Mouse (Mus musculus): ENCODE results near the gene Alg6.
A peak's percentile ranks its signal among the peaks of the same experiment; 100 is the strongest.

Gene Alg6

DNA sequence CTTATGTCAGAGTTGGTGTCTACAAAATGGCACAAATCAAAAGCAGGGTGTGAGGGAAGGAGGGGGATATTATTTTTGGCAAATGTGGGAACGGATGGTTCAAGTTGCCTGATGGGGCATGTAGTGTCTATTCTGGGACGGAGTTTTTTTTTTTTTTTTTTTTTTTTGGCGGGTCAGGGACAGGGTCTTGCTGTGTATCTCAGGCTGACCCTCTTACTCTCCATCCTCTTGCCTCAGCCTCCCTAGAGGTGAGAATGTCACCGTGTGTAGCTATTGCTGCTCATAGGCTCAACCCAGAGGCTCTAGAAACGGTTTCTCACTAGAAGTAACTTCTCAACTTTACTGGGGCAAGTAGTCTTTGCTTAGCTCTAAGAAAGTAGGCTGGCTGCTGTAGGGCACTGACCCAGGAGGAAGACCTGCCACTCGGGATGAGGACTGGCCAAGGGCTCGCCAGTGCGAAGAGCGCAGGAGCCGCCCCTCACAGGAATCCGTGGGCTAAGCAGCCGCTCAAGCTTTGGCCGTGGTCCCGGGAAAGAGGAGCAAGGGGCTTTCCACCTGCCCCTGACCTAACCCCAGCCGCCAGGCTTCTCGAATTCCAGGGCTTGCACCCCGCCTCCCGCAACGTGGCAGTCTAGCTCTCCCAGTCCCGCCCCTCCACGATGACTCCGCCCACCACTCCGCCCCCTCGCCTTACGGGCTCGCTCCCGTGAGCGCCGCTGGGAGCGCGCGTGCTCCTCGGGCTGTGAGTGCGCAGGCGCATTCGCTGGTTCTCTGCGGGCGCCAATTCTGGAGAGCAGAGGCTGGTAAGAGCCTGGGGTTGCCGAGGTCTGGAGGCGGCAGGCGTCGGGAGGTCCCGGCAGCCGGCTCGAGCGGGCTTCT is at the start of gene Alg6:
TSS of gene Alg6 (plus strand) at position 761 of the 879 bp plus-strand sequence.
- DNase-seq (ENCODE audit: low spot score in 2 of 2): peak; percentile 95 to 97

GRCm38 (mm10) chr4:99670203-99670851 is 45.1 kb upstream of the Alg6 start:
- DNase-seq (ENCODE audit: low spot score in 2 of 2): no peak

DNA sequence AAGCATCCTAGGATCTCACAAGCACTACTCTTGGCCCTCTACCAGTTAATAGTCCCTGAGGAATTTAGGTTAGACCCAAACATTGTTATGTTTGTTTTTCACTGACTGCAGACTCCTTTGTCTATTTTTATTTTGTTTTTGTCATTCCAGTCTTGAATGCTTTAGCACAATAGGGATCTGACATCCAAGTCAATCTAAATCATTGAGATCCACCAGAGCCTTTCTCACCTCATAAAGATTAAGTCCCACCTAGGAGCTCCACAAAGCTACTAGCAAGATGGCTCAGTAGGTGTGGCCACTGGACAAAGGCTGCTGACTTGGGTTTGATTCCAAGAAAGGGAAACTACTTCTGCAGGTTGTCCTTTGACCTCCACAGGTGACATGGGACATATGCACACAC is 40.3 kb upstream of the Alg6 start:
- DNase-seq (ENCODE audit: low spot score in 2 of 2): no peak

GRCm38 (mm10) chr4:99683941-99684340 is 31.5 kb upstream of the Alg6 start:
- peak; percentile 53 to 65 for DNase-seq (ENCODE audit: low spot score in 2 of 2)

GRCm38 (mm10) chr4:99686308-99686707 is 29.2 kb upstream of the Alg6 start:
- no peak for DNase-seq (ENCODE audit: low spot score in 2 of 2)

- no peak for DNase-seq (ENCODE audit: low spot score in 2 of 2)
These were observed 2.8 kb upstream of the Alg6 start for GRCm38 (mm10) chr4:99712583-99713183.

GRCm38 (mm10) chr4:99713971-99714370 is 1.5 kb upstream of the Alg6 start:
- no peak for DNase-seq (ENCODE audit: low spot score in 2 of 2)

DNA sequence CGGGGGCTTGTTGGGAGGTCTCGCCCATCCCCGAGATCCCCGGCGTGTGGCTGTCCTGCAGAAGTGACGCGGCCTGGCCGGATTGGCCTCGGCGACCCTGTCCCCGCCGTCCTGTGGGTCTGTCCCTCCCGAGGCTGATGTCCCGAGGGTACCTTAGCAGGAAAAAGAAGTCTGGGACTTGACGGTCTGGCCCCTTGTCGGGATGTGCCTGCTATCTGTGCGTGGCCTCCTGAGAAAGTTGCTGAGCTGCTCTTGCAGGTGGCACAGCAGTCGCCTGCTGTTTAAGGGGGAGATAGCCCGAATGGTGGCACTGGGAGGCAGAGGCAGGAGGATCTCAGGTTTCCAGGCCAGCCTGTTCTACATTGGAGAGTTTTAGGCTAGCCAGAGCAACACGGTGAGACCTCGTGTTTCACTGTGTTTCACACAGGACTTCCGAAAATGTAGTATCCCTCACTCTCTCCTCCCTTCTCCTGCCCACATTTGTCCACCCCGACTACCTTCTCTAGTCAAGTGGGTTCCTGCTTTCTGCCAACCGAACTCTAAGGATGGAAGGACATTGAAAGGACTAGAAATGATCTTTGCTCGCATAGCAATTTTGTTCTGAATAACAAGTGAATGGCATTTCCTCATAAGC is 436 bp downstream of the Alg6 start:
- no peak for DNase-seq (ENCODE audit: low spot score in 2 of 2)

GRCm38 (mm10) chr4:99717905-99718304 is 2.4 kb downstream of the Alg6 start:
- DNase-seq (ENCODE audit: low spot score in 2 of 2): no peak

- peak in 1 of 2 experiments; percentile 21 for DNase-seq (ENCODE audit: low spot score in 2 of 2)
These were observed 8.9 kb downstream of the Alg6 start for GRCm38 (mm10) chr4:99724331-99724730.

DNA sequence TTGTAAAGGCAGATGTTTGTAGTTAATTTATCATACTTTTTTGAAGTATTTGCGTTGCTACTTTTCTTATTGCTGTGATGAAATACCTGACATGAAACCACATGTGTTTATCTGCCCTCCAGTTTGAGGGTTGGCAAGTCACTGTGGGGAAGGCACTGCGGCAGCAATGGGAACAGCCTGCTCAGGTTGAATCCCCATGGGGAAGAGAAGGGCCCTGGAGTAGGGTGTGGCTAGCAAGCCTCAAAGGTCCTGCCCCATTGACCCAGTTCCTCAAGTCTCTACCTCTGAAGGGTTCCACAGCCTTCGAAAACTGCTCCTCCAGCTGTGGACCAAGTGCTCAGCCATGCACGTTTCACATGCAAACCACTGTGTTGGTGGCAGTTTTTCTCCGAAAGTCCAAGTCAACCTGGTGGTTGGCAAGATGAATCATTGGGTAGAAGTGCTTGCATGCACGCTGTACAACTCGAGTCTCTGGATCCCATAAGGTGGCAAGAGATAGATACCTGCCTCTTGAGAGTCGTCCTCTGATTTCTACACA is 10.5 kb downstream of the Alg6 start:
- no peak for DNase-seq (ENCODE audit: low spot score in 2 of 2)

- no peak for DNase-seq (ENCODE audit: low spot score in 2 of 2)
These were observed 24.4 kb downstream of the Alg6 start for GRCm38 (mm10) chr4:99739836-99740235.

GRCm38 (mm10) chr4:99752426-99752825 is 37.0 kb downstream of the Alg6 start:
- DNase-seq (ENCODE audit: low spot score in 2 of 2): no peak

- no peak for DNase-seq (ENCODE audit: low spot score in 2 of 2)
These were observed 50.8 kb downstream of the Alg6 start for GRCm38 (mm10) chr4:99766303-99766702.

DNA sequence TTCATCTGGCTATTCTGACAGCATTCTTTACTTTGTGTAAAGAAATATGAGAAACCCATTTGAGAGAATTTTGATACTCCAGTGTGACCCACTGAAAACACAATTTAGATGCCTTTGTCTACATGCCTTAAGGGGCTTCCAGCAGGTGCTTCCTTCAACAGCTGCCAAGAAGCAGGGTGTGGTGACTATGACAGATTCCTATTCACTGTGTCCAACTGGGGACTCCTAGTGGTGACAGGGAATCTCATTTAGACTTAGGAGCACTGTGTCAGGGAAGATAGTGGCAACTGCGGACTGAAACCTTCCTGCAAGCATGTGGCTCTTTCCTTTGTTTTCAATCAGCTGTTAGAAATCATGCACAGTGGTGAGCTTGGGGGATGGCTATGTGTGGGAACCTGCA is 51.3 kb downstream of the Alg6 start:
- DNase-seq (ENCODE audit: low spot score in 2 of 2): peak; percentile 36 to 57

GRCm38 (mm10) chr4:99770555-99770954 is 55.1 kb downstream of the Alg6 start:
- DNase-seq (ENCODE audit: low spot score in 2 of 2): no peak

DNA sequence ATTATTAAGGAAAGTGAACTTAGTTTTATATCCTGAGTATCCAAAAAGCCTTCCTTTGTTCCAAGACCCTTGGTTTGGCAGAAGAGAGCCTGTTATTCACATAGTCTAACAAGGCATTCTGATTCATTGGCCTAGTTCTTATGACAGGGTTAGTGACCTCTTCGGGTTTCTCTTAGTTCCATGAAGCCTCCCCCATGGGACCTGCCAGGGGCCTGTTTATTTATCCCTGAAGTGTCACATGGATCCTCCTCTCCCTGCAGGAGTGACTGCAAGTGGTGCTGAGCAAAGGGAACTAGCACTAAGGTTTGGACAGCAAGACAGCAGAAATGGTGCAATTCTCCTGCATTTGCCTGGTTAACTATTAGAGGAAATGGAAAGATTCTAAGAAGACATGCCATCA is 57.6 kb downstream of the Alg6 start:
- DNase-seq (ENCODE audit: low spot score in 2 of 2): peak; percentile 4 to 7

DNA sequence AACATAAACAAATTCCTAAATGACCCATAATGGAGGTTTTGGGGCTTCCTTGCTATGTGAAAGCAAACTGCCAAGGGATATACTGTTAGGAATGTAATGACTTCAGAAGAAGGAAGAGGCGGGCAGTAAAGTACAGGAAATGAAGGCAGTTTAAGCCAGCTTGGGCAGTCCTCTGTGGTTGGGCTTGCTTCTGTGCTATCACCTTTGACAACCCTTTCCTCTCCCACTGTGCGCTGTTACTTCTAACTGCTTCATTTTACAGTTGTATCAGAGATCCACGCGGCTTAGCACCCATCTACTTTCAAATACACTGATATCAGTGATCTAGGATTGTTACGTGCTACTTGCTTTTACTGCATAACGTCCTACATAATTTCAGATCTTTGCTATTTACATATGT is 76.9 kb downstream of the Alg6 start:
- DNase-seq (ENCODE audit: low spot score in 2 of 2): no peak

Measured in heart, adult 9 months (tissue).